Mouse (Mus musculus) liver, adult (tissue): Measurements from ENCODE around the gene Ccdc183.

Experiments used
- GATA4 ChIP-seq: IDR thresholded peaks from 2 replicates; pipeline ENCODE4 v1.6.1; 2014; ENCODE audit warnings: mild to moderate bottlenecking, low read length; ENCODE audit not compliant: insufficient replicate concordance

The Ccdc183 gene

GRCm38 (mm10) chr2:25576028-25576850 is 41.2 kb downstream of the Ccdc183 start:
- no peak for TF ChIP-seq GATA4

- TF ChIP-seq GATA4: no peak
These were observed 41.9 kb downstream of the Ccdc183 start for GRCm38 (mm10) chr2:25575432-25576027.

- TF ChIP-seq GATA4: no peak; the same call in 1 of the 2 replicates
These were observed 42.7 kb downstream of the Ccdc183 start, which contains the start of the genes Mamdc4 and Phpt1 for GRCm38 (mm10) chr2:25574579-25575431. TSS of gene Mamdc4 (minus strand) at chr2:25574845. TSS of gene Phpt1 (minus strand) at chr2:25575224.

DNA sequence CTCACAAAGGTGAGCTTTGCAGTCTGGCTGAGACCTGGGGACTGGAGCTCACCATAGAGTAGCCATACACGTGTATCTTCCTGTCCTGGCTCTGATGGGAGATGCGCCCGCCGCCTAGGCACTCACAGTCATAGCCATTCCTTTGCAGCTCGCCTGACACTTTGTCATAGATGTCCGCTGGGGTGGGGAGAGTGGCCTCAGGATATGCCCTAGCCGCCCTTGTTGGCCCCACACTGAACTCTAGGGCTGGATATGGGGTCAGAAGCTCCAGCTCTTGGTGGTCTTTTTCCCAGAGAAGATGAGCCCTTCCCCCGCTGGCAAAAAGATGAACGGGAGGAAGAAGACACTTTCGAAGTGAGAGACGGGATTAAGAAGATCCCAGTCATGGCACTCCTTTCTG is 43.3 kb downstream of the Ccdc183 start:
- TF ChIP-seq GATA4: no peak

GRCm38 (mm10) chr2:25573068-25573467 is 44.4 kb downstream of the Ccdc183 start:
- no peak for TF ChIP-seq GATA4

DNA sequence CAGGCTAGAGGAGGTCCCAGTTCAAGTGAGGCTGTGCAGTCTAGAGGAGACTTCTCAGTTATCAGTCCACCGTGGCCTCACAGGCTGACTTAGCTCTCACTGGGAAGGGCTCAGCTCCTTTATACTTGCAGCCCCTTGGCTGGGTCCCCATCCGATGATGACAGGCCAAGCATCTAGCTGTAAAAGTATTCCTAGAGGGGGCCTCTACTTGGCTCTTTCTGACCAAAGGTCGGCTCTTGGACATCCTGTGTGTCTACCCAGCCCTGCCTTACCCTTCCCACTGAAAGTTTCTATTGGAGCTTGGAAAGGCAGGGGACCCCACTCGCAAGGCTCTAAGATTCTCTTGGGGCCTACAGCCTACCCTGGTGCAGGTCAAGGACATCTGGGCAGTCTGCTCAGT is 46.3 kb downstream of the Ccdc183 start:
- TF ChIP-seq GATA4: no peak

DNA sequence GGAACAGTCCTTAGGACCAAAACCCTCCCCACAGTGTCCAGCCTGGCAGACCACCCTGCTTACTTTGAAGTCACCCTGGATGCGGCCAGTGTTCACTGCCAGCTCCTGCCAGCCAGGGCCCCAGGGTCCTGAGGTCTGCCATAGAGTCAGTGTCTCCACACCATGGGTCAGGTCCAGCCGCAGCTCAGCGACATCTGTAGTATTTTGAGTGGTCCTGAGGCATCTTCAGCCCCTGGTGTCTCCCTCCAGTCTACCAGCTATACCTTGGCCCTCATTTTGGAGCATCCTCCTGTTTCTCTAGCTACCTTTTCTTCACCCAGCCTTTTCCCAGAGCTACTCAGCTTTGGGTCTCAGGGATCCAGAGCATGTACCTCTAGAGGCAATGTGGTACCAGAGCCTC is 48.2 kb downstream of the Ccdc183 start:
- TF ChIP-seq GATA4: no peak

GRCm38 (mm10) chr2:25568473-25569019 is 48.9 kb downstream of the Ccdc183 start:
- TF ChIP-seq GATA4: no peak

DNA sequence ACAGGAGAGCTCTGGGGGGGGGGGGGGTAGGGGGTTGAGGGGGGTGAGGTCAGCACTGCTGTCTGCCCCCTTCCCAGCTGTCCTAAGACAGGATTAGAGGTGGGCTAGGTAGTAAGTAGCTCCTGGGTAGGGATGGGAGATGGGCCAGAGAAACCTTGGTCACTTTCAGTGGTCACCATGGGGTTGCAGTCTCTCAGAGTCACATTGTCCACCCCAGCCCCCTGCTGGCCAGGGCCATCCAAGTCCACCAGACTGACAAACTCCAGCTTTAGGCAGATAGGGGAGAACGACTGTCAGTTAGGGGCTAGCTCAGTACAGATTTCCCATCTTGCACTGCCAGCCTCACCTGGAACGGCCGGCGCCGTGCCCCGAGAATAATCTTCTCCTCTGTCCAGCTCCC is 50.9 kb downstream of the Ccdc183 start:
- no peak for TF ChIP-seq GATA4

DNA sequence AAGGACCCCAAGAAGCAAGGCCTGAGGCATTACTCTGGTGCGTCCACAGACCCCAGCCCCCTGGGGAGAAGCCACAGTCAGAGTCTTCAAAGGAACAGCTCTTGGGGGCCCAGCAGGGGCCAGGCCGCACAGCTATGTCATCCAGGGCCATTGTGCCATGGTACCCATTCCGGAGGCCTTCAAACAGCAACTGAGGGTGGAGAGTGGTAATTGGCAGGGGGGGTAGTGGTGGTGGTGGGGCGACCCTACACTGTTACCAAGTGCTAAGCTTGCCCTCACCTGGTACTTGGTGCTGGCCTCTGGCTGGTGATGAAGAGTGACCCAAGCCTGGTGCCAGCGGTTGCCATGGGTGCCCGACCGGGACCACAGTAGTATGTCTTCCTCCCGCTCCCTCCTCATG is 51.7 kb downstream of the Ccdc183 start:
- TF ChIP-seq GATA4: no peak

GRCm38 (mm10) chr2:25561946-25562345 is 55.5 kb downstream of the Ccdc183 start:
- TF ChIP-seq GATA4: no peak

DNA sequence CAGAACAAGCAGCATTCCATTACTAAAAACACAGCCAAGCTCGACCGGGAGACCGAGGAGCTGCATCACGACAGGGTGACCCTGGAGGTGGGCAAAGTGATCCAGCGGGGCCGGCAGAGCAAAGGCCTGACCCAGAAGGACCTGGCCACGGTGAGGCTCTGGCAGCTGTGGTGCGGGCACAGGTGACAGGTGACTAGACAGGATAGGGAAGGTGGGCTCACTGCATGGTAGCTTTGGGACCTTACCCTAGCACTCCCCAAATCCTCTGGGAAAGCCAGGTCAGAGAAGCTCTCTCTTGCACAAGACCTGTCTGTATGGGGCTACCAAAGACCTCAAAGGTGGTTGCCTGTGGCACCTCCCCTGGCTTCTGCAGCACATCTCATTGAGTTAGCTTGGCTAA is 56.9 kb downstream of the Ccdc183 start:
- TF ChIP-seq GATA4: no peak

DNA sequence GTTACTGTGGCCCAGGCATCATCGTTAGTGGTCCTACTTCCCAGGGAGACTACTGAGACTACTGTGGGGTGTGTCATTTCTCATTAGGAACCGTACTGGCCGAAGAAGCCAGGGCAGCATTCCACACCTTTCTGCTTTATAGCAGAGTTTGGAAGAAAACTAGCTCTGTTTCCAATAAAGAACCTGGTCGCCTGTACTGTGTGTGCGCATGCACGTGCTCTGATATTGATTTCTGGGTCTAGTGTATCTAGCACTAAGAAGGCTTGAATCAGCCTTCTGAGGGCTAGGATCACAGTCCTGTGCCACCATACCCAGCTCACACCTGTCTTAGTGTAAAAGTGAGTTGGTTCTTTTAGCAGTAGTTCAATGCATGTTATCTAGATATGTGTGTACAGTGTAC is 58.7 kb downstream of the Ccdc183 start:
- TF ChIP-seq GATA4: no peak
